Mouse (Mus musculus): ENCODE results near the gene Catsperg1.

The Catsperg1 gene

DNA sequence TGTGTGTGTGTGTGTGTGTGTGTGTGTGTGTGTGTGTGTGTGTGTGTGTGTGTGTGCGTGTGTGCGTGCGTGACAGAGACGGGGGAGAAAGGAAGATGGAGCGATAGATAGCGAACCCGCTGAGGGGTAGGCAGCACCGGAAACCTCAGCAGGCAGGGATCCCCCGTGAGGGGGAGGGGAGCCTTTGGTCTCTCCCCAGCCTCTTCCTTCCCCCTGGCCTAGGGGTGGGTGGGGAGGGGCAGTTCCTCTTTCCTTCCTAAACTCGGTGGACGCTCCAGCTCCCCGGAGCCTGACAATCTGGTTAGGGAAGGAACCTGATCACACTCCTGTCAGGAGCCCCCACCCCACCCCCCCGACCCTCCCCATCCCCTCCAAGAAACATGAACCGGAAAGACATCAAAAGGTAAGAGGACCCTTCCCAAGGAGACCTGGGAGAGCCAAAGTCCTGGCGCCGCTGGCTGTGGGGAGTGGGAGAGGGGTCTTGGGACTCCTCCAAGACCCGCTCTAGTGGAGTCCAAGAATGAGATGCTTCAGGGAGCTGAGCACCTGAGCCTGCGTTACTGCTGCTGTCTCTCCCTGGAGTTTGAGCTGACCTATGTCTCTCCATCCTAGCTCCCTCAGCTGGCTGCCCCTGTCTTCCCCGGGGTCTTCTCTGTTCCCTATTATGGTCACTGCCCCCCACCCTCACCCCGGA is 79.0 kb downstream of the Catsperg1 start, which contains the start of gene Rasgrp4:
TSS of gene Rasgrp4 (plus strand) at position 159 of the 694 bp plus-strand sequence.
- no peak for DNase-seq (ENCODE audit: low spot score in 2 of 2)

GRCm38 (mm10) chr7:29134230-29134629 is 79.6 kb downstream of the Catsperg1 start:
- DNase-seq (ENCODE audit: low spot score in 2 of 2), result no peak
